Mouse (Mus musculus): ENCODE data around the gene Cebpg.

Cebpg gene

DNA sequence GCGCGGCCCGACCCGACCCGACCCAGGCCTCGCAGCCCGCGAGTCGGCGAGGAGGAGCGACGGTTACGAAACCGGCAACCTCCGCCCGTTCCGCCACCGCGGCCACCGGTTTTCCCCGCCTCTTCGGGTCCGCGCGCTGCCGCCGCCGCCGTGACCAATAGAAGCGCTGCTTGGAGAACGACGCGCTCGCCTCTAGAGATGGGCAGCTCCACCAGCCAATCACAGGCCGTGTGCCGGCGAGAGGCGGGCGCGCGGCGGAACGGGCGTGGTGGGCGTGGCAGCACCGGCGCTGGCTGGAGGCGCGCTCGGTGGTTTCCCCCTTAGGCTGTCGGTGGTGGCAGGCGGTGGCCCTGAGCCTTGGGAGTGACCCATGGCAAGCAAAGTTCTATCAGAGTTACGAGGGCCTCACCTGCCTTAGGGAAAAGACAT, at the start of gene Cebpg:
Gene Cebpg, minus strand, starts transcription at position 138 of the 429 bp plus-strand sequence.
- peak; percentile 97 to 98 for DNase-seq (ENCODE audit: low spot score in 2 of 2)

DNA sequence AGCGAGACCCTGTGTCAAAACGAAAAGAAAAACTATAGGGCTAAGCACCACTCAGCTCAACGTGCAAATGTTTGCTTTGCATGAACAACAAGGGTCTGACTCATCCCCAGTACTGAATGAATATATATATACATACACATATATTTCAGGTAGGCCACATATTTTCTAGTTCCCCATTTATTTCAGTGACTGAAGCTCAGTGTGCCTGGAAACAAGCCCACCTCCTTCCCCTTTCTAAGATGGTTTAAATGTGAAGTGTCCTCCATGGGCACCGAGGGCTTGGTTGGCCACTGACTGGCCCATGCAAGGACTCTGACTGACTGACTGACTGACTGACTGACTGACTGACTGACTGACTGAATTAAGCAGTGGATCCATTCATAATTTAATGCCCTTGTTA, 43.2 kb upstream of the Cebpg start:
- DNase-seq (ENCODE audit: low spot score in 2 of 2): no peak

DNA sequence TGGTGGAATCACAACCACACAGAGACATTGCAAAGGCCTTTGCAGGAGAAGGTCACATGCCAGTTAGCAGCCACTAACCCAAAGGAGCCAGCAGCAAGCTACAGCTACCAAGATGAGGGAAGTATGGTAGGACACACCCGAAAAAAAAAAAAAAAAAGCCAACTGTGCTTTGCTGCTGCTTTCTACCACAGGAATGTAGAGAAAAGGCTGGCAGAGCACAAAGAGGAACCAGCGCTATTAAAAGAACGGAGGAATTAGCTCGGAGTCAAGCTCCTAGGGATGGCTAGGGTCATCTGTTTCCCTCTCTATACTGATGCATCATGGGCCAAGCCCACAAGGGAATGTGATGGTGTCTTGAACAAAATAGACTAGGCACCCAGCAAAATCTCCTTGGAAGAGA, 42.4 kb upstream of the Cebpg start:
- DNase-seq (ENCODE audit: low spot score in 2 of 2): peak in 1 of 2 experiments; percentile 30

DNA sequence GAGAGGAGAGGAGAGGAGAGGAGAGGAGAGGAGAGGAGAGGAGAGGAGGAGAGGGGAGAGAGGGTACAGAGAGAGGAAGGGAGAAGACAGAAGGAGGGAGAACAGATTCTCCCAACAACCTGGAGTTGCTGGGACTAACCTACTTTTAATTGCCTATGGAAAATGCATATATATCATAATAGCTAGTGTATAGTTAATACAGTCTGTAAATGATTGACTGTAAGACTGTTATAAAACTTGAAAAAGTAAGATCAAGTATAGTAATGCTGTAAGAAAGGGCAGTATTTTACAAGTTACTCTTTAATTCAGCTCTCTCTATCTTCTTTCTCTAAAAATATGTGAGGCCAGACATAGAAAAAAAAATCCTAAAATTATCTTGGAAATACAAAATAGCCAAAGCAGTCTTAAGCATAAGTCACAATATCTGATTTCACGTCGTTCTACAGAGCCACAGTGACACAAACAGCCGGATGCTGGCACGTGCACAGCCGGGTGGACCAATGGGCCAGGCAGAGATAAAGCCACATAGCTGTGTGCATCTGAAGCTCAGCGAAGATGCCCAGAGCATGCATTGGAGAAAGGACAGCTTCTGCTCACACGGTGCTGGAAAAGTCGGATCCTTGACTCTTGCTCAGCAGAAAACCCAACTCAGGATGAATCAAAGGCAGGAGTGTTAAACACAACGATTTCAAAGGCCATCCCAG, 38.8 kb upstream of the Cebpg start:
- no peak for DNase-seq (ENCODE audit: low spot score in 2 of 2)

DNA sequence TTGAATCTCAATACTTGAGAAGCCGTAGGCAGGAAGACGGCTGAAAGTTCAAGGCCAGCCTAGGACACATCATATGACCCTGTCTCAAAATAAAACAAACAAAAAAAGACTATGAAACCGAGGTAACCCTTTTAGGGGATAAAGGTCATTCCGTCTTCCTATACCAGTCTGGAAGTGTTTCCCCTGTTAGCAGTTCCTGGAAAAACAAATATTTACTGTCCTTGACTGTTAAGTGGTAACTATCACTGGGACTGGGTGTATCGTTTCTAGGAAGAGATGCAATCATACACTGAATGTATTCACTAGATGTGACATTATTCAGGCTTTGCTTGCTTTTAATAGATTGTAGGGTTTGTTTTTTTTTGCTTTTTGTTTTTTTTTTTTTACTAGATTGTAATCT, 34.2 kb upstream of the Cebpg start:
- no peak for DNase-seq (ENCODE audit: low spot score in 2 of 2)

DNA sequence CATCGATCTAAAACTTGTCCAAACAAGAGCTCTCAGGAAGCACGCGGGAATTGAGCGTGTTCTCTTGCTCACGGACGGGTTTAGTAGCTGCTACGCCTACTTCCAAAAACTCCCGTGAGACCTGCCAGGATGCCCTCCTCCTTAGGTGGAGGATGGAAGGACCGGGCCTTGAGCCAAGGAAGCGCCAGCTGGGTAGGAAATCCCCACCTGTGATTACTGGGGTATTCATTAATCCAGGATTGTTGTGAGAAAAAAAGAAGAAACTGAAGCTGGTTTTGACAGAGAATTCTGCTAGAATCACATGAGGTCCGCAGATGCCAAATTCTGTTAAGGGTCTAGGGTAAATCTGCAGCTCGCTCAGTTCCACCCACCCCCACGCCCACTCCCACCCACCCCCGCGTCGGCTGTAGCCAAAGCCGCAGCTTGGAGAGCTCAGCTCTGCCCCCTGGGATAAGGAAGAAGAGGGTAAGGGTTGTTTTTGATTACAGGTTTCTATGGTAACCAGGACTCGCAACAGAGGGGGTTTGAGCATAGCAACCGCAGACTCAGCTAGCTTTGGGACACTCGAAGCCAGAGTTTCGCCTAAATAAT, 30.0 kb upstream of the Cebpg start:
- peak; percentile 35 to 52 for DNase-seq (ENCODE audit: low spot score in 2 of 2)

DNA sequence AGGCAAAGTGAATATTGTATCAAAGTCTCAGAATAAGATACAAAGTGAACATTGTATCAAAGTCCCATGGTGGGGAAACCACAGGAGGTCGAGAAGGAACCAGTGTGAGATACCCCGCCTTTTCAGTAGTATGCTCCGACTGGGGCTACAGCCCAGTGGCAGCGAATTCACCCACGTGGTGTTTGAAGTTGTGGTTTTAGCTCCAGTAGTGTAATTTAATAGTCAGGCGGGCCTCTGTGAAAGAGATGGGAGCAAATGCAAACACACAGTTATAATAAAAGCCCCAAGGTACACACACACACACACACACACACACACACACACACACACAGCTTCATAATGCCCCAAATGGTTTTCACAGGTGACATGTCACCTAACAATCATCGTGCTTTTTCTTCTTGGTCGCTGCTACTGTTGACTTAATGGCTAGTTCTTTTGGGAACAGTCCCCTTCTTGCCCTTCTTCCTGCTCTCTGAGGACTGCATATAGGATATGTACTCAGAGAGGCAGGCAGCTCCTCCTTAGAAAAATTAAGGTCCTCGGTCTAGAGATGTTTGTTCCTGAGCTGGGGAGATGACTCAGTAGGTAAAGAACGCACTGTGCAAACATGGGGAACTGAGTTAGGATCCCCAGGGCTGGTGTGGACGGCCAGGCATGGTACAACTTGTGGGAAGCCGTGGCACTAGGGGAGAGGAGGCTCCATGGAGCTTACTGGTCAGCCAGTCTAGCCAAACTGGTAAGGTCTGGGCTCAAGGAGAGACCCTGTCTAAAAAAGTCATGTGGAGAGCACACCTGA, 28.4 kb upstream of the Cebpg start:
- no peak for DNase-seq (ENCODE audit: low spot score in 2 of 2)

DNA sequence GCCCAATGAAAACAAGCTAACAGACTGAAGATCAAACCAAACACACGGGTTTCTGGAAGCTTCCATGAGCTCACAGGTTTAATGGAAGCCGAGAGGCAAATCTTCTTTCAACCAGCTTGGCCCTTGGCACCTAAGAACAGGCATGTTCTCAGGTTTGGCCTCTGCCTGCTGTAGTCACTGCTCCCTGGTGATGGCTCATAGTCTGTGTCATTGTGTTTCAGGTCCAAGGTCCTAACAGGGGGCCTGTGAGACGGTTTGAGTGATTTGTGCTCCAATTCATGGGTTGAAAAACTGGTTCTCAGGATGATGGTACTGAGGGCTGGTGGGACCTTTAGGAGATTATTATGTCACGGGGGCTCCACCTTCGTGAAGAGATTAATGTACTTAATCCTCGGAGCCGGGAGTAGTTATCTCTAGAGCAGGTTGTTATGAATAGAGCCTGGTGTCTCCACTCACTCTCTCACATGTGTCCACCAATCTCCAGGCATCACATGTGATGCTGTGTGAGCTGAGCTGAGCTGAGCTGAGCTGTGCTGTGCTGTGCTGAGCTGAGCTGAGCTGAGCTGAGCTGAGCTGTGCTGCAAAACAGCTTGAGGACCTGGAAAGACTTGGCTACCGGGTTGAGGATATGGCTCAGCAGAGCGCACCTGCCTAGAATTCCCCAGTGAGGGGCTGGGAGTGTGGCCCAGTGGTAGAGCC, 25.2 kb upstream of the Cebpg start:
- no peak for DNase-seq (ENCODE audit: low spot score in 2 of 2)

DNA sequence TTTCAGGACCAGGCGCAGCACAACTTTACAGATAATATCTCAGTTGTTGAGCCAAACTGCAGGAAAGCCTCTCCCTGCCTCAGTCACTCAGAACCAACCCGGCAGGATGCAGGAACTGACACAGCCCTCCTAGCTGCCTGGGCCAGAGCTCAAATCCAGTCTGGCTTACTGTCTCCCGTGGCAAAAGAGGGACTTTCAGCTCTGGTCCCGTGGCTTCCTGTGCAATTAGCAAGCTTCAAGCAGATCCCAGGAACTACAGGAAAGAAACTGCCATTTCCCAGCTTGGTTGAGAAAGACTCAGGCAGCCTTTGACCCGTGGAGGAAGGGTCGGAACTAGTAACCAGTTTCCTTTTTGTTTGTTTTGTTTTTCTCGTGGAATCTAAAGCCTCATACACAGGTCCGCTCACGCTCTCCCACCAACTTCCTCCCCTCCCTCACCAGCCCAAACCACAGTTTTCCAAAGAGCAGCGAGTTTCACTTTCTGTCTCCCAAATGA, 24.5 kb upstream of the Cebpg start:
- DNase-seq (ENCODE audit: low spot score in 2 of 2): peak; percentile 82 to 86

DNA sequence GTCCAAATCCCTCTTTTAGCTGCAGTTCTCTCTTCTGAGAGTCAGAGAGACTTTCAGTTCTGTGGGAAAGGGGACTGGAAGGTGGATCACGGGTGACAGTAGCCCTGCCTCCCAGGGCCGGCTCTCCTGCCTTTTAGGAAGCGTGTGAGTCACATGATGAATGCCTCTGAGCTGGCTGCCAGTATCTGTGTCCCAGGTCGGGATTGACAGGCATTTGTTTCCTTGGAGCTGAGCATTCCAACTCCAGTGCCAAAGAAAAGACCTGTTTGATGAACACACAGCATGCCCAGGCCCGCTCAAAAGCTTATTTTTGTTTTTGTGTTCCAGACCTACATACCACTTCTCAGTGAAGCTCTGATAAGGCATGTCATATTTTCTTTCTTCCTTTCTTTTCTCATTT, 20.3 kb upstream of the Cebpg start:
- peak; percentile 28 to 42 for DNase-seq (ENCODE audit: low spot score in 2 of 2)

DNA sequence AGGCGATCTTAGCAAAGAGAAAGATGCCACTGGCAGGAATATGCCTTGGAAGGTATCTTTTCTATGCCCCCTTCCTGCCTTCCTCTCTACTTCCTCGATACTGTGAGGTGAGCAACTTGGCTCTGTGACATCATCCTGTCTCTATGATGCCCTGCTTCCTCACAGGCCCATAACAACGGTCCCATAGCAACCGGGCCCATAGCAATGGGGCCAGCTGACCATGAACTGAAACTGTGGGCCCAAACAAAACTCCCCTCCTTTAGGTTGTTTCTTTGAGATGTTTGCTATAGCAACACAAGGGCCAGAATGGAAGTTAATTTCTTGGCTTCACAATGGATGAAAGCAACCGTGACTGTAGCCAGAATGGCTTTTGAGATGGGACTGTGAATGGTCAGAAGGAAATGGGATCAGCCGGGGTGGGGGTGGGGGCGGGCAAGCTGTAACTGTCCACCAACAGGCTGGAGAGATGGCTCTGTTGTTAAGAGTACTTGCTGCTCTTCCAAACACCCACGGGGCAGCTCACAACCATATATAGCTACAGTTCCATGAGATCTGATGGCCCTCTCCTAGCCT, 10.4 kb upstream of the Cebpg start:
- DNase-seq (ENCODE audit: low spot score in 2 of 2): no peak

DNA sequence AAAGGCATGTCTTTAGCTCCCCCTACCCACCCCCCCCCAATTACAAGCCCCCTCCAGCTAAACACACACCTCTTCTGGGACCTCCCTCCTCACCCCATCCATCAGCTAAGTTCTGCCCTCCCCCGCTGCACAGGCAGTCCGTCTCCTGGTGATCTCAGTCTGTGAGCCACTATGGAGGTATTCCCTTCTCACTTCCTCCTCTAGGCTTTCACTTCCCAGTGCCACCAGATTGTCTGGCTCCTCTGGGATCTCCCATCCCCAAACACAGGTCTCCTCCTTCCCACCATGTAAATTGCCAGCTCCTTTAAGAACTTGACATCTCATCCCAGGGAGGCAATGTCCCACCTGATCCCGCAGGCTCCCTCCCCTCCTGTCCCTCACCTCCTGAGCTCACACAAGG, 9.6 kb upstream of the Cebpg start:
- no peak for DNase-seq (ENCODE audit: low spot score in 2 of 2)

DNA sequence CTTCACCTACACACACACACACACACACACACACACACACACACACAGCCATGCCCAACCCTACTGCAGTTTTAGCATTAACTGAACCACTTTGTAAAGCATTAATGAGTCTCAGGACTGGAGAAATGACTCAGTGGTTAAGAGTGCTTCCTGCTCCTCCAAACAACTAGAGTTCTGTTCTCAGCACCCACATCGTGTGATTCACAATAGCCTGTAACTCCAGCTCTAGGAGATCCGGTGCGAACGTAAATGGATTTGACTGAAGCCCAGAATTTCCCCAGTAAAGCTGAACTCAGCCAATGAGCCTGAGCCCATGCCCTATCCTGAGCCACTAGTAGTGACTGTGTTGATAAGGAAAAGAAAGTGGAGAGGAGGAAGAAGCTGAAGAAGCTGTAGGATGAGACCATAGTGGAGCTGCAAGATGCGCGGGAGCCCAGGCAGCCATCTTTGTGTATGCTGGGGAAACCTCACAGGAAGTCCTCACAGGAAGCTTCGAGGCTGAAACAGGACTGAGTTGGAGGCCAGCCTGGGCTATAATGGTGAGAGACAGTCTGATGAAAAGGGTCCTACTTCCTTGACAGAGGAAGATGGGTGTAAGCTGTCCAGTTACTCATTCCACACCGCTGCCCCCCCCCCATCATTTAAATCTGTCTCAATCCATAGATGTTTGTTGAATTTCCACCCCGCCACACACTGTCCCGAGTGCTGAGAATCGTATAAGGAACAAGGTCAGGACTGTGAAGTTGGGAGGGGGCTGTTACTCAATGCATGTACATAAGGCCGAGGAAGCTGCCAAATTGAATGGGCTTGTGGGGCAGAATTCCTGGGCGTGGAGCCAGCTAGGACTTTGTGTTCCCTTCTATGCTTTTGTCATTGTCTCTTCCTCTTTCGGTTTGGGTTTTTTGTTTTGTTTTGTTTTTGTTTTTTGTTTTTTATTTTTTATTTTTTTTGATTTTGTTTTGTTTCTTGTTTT, 8.2 kb upstream of the Cebpg start:
- DNase-seq (ENCODE audit: low spot score in 2 of 2): peak in 1 of 2 experiments; percentile 46

DNA sequence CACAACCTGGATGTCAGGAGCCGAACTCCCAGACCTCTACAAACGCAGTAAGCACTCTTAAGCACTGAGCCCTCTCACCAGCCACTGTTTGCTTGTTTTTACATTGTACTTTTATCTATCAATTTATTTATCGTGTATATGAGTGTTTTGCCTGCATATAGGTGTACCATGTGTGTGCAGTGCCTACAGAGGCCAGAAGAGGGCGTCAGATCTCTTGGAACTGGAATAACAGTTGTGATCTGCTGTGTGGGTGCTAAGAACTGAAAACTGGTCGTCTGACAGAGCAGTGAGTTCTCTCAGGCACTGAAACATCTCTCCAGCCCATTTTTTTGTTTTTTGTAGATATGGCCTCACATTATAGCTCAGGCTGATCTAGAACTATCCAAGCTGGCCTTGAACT, 3.1 kb upstream of the Cebpg start:
- no peak for DNase-seq (ENCODE audit: low spot score in 2 of 2)

DNA sequence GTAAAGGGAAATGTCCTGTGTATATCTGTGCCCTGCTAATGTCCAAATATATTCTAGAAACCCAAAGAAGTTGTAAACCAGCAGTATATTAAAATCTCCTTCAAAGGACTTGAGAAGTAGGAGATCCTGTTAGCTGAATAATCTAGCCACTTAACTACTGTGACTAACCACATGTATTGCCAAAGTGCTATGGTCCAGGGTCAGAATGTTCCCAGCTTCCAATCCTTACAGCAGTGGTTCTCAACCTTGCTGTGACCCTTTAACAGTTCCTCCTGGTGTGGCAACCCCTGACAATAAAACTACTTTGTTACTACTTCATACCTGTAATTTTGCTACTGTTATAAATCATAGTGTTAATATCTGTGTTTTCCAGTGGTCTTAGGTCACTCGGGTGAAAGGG, 2.0 kb upstream of the Cebpg start:
- DNase-seq (ENCODE audit: low spot score in 2 of 2): no peak

DNA sequence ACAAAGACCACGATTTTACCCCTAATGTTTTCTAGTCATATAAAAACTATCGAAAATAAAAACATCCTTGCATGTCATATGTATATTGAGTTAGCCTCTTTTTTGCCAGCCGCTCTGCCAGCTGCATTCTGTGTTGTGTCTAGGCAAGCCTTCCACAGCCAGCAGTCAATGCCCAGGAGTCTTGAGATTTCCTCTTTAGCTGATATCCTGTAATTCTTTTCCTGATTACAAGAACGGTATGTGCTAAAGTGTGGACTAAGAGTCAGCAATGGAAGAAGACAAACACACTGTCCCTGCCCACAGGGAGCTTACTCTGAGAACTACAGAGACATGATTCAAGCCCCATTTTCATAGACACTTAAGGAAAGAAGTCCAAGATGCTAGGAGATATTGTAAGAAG, 1.2 kb upstream of the Cebpg start:
- DNase-seq (ENCODE audit: low spot score in 2 of 2): no peak

DNA sequence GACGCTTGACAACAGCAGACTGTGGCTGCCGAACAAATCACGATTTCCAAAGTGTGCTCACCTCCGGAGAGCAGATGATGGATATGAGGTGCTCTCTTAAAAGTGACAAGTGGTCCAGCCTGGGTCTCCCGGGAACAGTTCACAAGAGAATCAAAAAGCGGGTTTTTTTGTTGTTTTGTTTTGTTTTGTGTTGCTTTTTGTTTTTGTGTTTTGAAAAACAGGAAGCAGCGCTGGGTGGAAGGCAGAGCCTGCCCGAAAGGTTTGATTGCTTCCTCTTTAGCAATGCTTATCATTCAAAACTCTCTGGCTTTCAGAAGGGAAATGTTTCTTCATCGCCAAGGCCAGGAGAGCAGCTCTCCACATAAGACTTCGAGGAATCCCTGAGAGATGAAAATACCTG, 626 bp upstream of the Cebpg start:
- peak in 1 of 2 experiments; percentile 38 for DNase-seq (ENCODE audit: low spot score in 2 of 2)

DNA sequence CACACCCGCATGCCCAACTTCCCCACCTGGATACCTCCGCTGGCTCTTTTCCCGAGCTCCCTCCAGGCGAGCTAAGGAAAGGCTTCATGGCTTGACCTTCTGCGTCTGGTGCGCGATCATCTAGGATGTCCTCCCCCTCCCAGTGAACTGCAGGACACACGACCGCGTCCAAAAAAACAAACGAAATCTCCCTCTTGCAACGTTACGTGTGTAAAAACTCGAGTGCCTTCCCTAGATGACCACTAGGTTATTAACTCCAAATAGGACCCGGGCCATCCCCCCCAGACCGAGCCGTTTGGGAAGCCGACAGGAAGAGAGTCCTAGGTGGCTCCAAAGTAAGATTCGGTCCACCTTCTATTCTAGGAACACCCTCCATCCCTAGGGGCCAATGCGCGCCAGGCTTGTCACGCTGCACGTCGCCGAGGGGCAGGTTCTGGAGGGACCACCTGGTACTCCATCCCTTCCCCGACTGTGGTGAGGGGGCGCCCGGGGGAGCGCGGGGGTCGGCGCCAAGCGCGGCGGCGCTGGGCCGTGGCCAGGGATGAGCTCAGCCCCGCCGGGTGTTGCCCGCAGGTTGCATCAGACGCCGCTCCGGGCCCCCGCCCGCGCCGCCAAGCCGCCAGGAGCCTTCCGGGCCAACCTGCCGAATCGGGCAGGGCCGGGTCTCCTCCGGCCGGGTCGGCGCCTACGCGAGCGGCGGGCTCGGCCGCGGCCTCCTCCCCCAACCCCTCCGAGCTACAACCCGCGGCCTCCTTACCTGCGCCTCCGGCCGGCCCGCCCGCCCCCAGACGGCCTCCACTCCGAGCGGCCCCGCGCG, 546 bp downstream of the Cebpg start:
- DNase-seq (ENCODE audit: low spot score in 2 of 2): peak in 1 of 2 experiments; percentile 68

DNA sequence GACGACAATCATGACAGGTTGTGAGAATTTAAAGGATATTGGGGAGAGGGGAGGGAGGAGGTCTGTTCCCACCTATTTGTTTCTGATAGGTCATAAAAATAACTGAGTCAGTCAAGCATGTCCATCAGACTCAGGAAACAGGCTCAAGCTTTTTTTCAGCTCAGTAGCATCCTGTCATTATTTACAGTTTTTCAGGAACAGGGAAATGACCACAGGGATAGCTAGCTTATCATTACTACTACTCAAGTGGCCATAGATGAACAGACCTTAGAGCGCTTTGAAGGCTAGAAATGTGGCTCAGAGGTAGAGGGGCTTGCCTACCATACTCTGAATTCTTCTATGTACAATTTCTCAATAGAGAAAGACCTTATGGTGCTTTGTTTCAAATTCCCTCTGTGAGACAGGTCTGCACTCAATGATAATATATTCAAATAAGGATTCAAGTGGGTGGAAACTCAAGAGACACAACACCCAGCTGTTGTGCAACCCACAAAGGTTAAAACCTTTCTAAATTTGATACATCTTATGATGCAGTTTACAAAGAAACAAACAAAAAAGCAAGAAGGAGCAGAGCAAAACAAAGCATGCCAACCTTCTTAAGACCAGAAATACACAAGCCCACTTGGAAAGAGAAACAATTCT, 1.3 kb downstream of the Cebpg start:
- peak in 1 of 2 experiments; percentile 35 for DNase-seq (ENCODE audit: low spot score in 2 of 2)
